Mouse (Mus musculus) hindbrain, embryonic 11.5 days (tissue): ENCODE results near the gene Gbx1. TPM values are rescaled to one million over a fixed set of nuclear protein-coding genes. Genes with fewer than 3 reads are reported as not detected.

Experiments used
- ATAC-seq: fragments of 200-750 bp; cut with Nextera tagmentation; 2 replicates; pipeline ENCODE4 v1.8.0; 2017; ENCODE audit warnings: mild to moderate bottlenecking, moderate TSS enrichment, moderate library complexity; ENCODE audit not compliant: low FRiP score
- DNase-seq: peaks from one replicate; pipeline ENCODE4 v3.0.0-alpha.2; 2015; ENCODE audit warnings: low spot score
- H3K27ac ChIP-seq: fragments of 300-500 bp; sonication (generic); 2 replicates; pipeline ENCODE4 v1.5.1; 2014; ENCODE audit warnings: mild to moderate bottlenecking, low read depth, low read length
- H3K27me3 ChIP-seq: fragments of 300-500 bp; sonication (generic); 2 replicates; pipeline ENCODE4 v1.6.1; 2014; ENCODE audit warnings: mild to moderate bottlenecking, low read length, moderate library complexity, mixed read lengths; ENCODE audit not compliant: control insufficient read depth, insufficient read depth
- H3K36me3 ChIP-seq: fragments of 300-500 bp; sonication (generic); 2 replicates; pipeline ENCODE4 v1.6.1; 2014; ENCODE audit warnings: mild to moderate bottlenecking, low read length, moderate library complexity, mixed read lengths; ENCODE audit not compliant: control insufficient read depth, insufficient read depth
- H3K4me1 ChIP-seq: fragments of 300-500 bp; sonication (generic); replicated peaks from 2 replicates; pipeline ENCODE4 v1.6.1; 2014; ENCODE audit warnings: low read length, mixed read lengths; ENCODE audit not compliant: control insufficient read depth, insufficient read depth
- H3K4me2 ChIP-seq: fragments of 300-500 bp; sonication (generic); replicated peaks from 2 replicates; pipeline ENCODE4 v1.6.1; 2014; ENCODE audit warnings: mild to moderate bottlenecking, low read depth, low read length
- H3K4me3 ChIP-seq: fragments of 300-500 bp; sonication (generic); 2 replicates; pipeline ENCODE4 v1.5.1; 2014; ENCODE audit warnings: low read depth, low read length
- H3K9ac ChIP-seq: fragments of 300-500 bp; sonication (generic); 2 replicates; pipeline ENCODE4 v1.6.1; 2014; ENCODE audit warnings: low read depth, low read length
- H3K9me3 ChIP-seq: fragments of 300-500 bp; sonication (generic); 2 replicates; pipeline ENCODE4 v1.6.1; 2016; ENCODE audit warnings: low read length; ENCODE audit not compliant: control insufficient read depth
- WGBS: fragments of 180-500 bp; shearing (Covaris S2); extraction: QIAGEN DNeasy Blood & Tissue Kit; methylation state at CpG from one replicate; pipeline ENCODE4 v1.1.7; 2014; 5-methylcytosine and 5-hydroxymethylcytosine counted together
- polyA plus RNA-seq: library from polyadenylated mRNA; unstranded; fragments of >200 nt; fragmentation: Nextera tagmentation; extraction: Ambion mirVana; gene quantifications from 2 replicates; pipeline ENCODE4 v1.2.1, GENCODE M21; 2014

The Gbx1 gene
- polyA plus RNA-seq, 1 experiment from 2014 or later = 1.0 TPM

GRCm38 (mm10) chr5:24495019-24495418 lies 32.0 kb downstream of the Gbx1 start:
- ATAC-seq = no peak

GRCm38 (mm10) chr5:24492546-24493285 lies 34.3 kb downstream of the Gbx1 start:
- no peak overlapping the region for H3K9ac ChIP-seq
- peaks cover 6% of the 10 kb centered on the region for H3K4me1 ChIP-seq
- H3K4me2 ChIP-seq = no peak overlapping the region
- WGBS = 89% methylated on average over 16 of the region's 16 CpGs
- H3K9me3 ChIP-seq = no peaks in the 10 kb centered on the region
- no peak for DNase-seq
- no peak for ATAC-seq
- peaks cover 20% of the 10 kb centered on the region for H3K36me3 ChIP-seq
- H3K27ac ChIP-seq = no peak overlapping the region
- H3K27me3 ChIP-seq = no peaks in the 10 kb centered on the region
- H3K4me3 ChIP-seq = no peak overlapping the region

More at GRCm38 (mm10) chr5:24495019-24495418, 32.0 kb downstream of the Gbx1 start:
- Histone ChIP-seq H3K27me3 (no peaks in the 10 kb centered on the region), H3K9me3 (no peaks in the 10 kb centered on the region), H3K4me3 (no peak overlapping the region), H3K36me3 (peaks cover 16% of the 10 kb centered on the region), H3K4me2 (no peak overlapping the region), H3K9ac (no peak overlapping the region), H3K27ac (no peak overlapping the region), H3K4me1 (peaks cover 11% of the 10 kb centered on the region)
- no peak for DNase-seq
- WGBS = 87% methylated on average over 15 of the region's 15 CpGs

GRCm38 (mm10) chr5:24490413-24490920 lies 36.5 kb downstream of the Gbx1 start:
- Histone ChIP-seq H3K9ac (no peak overlapping the region), H3K27ac (no peak overlapping the region), H3K4me1 (peaks cover 5% of the 10 kb centered on the region; the same call in 1 of the 2 replicates), H3K9me3 (no peaks in the 10 kb centered on the region), H3K4me2 (no peak overlapping the region), H3K27me3 (no peaks in the 10 kb centered on the region; the same call in 1 of the 2 replicates), H3K4me3 (no peak overlapping the region), H3K36me3 (peaks cover 18% of the 10 kb centered on the region)
- 85% methylated on average over 14 of the region's 14 CpGs for WGBS
- DNase-seq (no peak), ATAC-seq (no peak)

GRCm38 (mm10) chr5:24486738-24487137 lies 40.3 kb downstream of the Gbx1 start:
- 94% methylated on average over 5 of the region's 5 CpGs for WGBS
- no peak for ATAC-seq
- Histone ChIP-seq H3K27ac (no peak overlapping the region), H3K9me3 (no peaks in the 10 kb centered on the region), H3K4me3 (no peak overlapping the region), H3K4me2 (no peak overlapping the region), H3K4me1 (peaks cover 21% of the 10 kb centered on the region), H3K27me3 (no peaks in the 10 kb centered on the region; the same call in 1 of the 2 replicates), H3K36me3 (peaks cover 7% of the 10 kb centered on the region), H3K9ac (no peak overlapping the region)
- DNase-seq = no peak

- ATAC-seq (no peak), DNase-seq (peak; percentile 96)
- Histone ChIP-seq H3K36me3 (peaks cover 4% of the 10 kb centered on the region), H3K4me1 (peaks cover 26% of the 10 kb centered on the region), H3K27me3 (no peaks in the 10 kb centered on the region; the same call in 1 of the 2 replicates), H3K9me3 (no peaks in the 10 kb centered on the region), H3K9ac (no peak overlapping the region), H3K27ac (no peak overlapping the region), H3K4me2 (no peak overlapping the region), H3K4me3 (no peak overlapping the region)
- WGBS = 3% methylated on average over 8 of the region's 8 CpGs
Observed at GRCm38 (mm10) chr5:24486097-24486496, 40.9 kb downstream of the Gbx1 start.

- ATAC-seq = peak; percentile 13; the same call in 1 of the 2 replicates
- peaks cover 8% of the 10 kb centered on the region for H3K36me3 ChIP-seq
- H3K9ac ChIP-seq = peak overlapping the region; percentile 23; the same call in 1 of the 2 replicates
- peaks cover 32% of the 10 kb centered on the region for H3K4me1 ChIP-seq
- H3K4me3 ChIP-seq = no peak overlapping the region
- no peaks in the 10 kb centered on the region for H3K9me3 ChIP-seq
- 17% methylated on average over 22 of the region's 22 CpGs for WGBS
- peak overlapping the region; percentile 18 for H3K4me2 ChIP-seq
- peak; percentile 49 for DNase-seq
- H3K27ac ChIP-seq = peak overlapping the region; percentile 47; the same call in 1 of the 2 replicates
- H3K27me3 ChIP-seq = no peaks in the 10 kb centered on the region; the same call in 1 of the 2 replicates
Observed at GRCm38 (mm10) chr5:24484963-24485362, 42.0 kb downstream of the Gbx1 start.

GRCm38 (mm10) chr5:24483326-24483725 lies 43.7 kb downstream of the Gbx1 start:
- Histone ChIP-seq H3K9me3 (no peaks in the 10 kb centered on the region), H3K4me1 (peaks cover 33% of the 10 kb centered on the region), H3K4me2 (no peak overlapping the region), H3K27ac (0 out of 2 replicates have a peak overlapping the region, but pooled peaks have one; percentile 60), H3K36me3 (peaks cover 11% of the 10 kb centered on the region), H3K9ac (no peak overlapping the region), H3K4me3 (no peak overlapping the region), H3K27me3 (no peaks in the 10 kb centered on the region; the same call in 1 of the 2 replicates)
- WGBS = 25% methylated on average over 11 of the region's 11 CpGs
- ATAC-seq = no peak
- peak; percentile 85 for DNase-seq

- peaks cover 33% of the 10 kb centered on the region for H3K4me1 ChIP-seq
- H3K4me2 ChIP-seq = no peak overlapping the region
- H3K36me3 ChIP-seq = peaks cover 7% of the 10 kb centered on the region; the same call in 1 of the 2 replicates
- no peaks in the 10 kb centered on the region; the same call in 1 of the 2 replicates for H3K27me3 ChIP-seq
- H3K4me3 ChIP-seq = no peak overlapping the region
- H3K27ac ChIP-seq = peak overlapping the region; percentile 60
- no peaks in the 10 kb centered on the region for H3K9me3 ChIP-seq
- DNase-seq (peak; percentile 48), ATAC-seq (peak; percentile 8; the same call in 1 of the 2 replicates)
- 42% methylated on average over 31 of the region's 41 CpGs for WGBS
- peak overlapping the region; percentile 45; the same call in 1 of the 2 replicates for H3K9ac ChIP-seq
Observed at GRCm38 (mm10) chr5:24482247-24483079, 44.5 kb downstream of the Gbx1 start.
